Mouse (Mus musculus) small intestine, adult 2 months (tissue): ENCODE results near the gene Tmtc1.

Experiments
- CTCF ChIP-seq: fragments of 200-500 bp; IDR thresholded peaks from 2 replicates; pipeline ENCODE4 v1.5.1; 2012; ENCODE audit warnings: low read depth, mild to moderate bottlenecking, control low read depth, inconsistent platforms, low read length, moderate library complexity, mixed read lengths; ENCODE audit not compliant: insufficient replicate concordance, insufficient read length; ENCODE audit errors: extremely low read depth
- POLR2A ChIP-seq: fragments of 200-500 bp; IDR thresholded peaks from 2 replicates; pipeline ENCODE4 v1.6.1; 2012; ENCODE audit warnings: low read depth, mild to moderate bottlenecking, control low read depth, inconsistent platforms, low read length, moderate library complexity

- no peak for TF ChIP-seq CTCF
- no peak for TF ChIP-seq POLR2A
These were observed 34.2 kb upstream of the Tmtc1 start for GRCm38 (mm10) chr6:148478350-148478749.
